Mouse (Mus musculus) ES-Bruce4 (cell line): ENCODE measurements around the gene Aip.

Source experiments
- CTCF ChIP-seq: IDR thresholded peaks from one replicate; pipeline ENCODE4 v1.8.1; 2011; ENCODE audit warnings: low read depth, low read length
- EP300 ChIP-seq: IDR thresholded peaks from 2 replicates; pipeline ENCODE4 v1.6.1; 2011; ENCODE audit warnings: low read depth, low read length; ENCODE audit not compliant: insufficient read depth
- POLR2A ChIP-seq: IDR thresholded peaks from one replicate; pipeline ENCODE4 v1.8.1; 2011; ENCODE audit warnings: low read length; ENCODE audit not compliant: insufficient read depth

DNA sequence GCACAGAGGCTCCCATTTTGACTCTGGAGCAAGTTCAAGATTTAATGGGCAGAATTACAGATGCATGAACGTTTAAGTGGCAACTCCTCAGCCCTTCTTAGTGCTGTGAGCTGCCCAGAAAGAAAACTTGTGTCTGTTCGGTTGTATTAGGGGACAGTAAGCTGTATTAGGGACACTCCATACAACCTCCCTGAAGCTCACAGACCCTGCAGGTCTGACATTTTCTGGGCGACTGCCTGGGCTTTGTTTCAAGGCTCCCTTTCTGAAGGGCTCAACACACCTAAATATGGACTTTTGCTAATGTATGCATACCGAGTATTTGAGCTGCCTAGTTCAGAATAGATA lies 37.9 kb upstream of the Aip start:
- TF ChIP-seq POLR2A = no peak
- TF ChIP-seq CTCF = no peak
- TF ChIP-seq EP300 = no peak
